Mouse (Mus musculus): ENCODE data around the gene Sestd1.

DNA sequence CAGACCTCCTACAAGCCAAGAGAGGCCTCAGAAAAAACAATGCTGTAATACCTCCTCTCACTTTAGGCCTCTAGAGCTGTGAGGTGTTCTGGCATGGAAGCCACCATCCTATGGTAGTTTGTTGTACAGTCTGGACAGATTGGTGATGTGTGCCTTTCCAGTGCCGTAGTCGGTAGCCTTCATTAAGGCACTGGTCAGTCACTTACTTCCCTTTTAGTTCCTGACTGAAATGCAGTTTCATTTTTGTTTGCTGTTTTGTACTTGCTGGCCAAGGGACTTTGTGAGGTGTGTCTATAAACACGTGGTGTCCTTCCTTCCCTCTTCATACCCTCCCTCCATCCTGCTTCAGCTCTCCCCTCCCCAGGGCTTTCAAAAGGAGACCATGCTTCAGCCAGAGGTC lies 24.1 kb upstream of the Sestd1 start:
- no peak for TF ChIP-seq CTCF (IDR thresholded peaks at IDR 0.05; ENCODE audit: low read depth, low read length)
- no peak for TF ChIP-seq POLR2A (IDR thresholded peaks at IDR 0.05; ENCODE audit: extremely low read depth, insufficient read depth, low read length)

Measured in liver, adult 2 months (tissue).